Mouse (Mus musculus): Measurements from ENCODE around the gene Prdm2. TPM values are rescaled to one million over a fixed set of nuclear protein-coding genes. Genes with fewer than 3 reads are reported as not detected.

Prdm2 gene
- polyA plus RNA-seq, 1 experiment from 2014 or later = 18.3 TPM

GRCm38 (mm10) chr4:143130441-143130840 is 82.4 kb downstream of the Prdm2 start:
- Histone ChIP-seq H3K27ac (no peak overlapping the region), H3K4me3 (no peak overlapping the region), H3K9me3 (replicated peaks) (no peaks in the 10 kb centered on the region), H3K4me1 (no peaks in the 10 kb centered on the region), H3K27me3 (ENCODE audit: low read depth, poor library complexity, severe bottlenecking) (no peaks in the 10 kb centered on the region), H3K36me3 (peaks cover 92% of the 10 kb centered on the region)
- DNase-seq (ENCODE audit: low spot score) = no peak
- WGBS = 95% methylated on average over 5 of the region's 5 CpGs

GRCm38 (mm10) chr4:143129261-143129760 is 83.5 kb downstream of the Prdm2 start:
- no peak for DNase-seq (ENCODE audit: low spot score)
- H3K27ac ChIP-seq = no peak overlapping the region

DNA sequence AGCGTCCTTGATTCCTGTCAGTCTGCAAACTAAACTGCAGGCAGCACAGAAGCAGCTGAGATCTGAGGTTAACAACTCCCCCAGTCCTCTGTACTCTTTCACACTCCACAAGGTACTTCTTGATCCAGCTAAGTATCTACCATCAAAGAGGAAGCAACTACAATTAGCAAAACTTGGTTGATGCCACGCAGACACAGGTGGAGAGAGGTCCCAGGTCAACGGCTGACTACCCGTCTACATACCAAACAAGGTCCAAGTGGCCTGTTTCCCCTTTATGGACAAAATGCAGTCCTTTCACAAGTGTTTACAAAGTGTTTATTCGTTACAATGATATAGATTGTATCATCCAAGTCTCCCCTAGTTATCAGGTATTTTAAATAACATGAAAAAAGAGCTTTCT is 85.6 kb downstream of the Prdm2 start:
- Histone ChIP-seq H3K4me1 (no peaks in the 10 kb centered on the region), H3K27ac (no peak overlapping the region), H3K9me3 (replicated peaks) (no peaks in the 10 kb centered on the region), H3K4me3 (no peak overlapping the region), H3K27me3 (ENCODE audit: low read depth, poor library complexity, severe bottlenecking) (no peaks in the 10 kb centered on the region), H3K36me3 (peaks cover 80% of the 10 kb centered on the region)
- no peak for DNase-seq (ENCODE audit: low spot score)
- 91% methylated on average over 5 of the region's 5 CpGs for WGBS

More at GRCm38 (mm10) chr4:143129261-143129760, 83.5 kb downstream of the Prdm2 start:
- H3K27me3 ChIP-seq (ENCODE audit: low read depth, poor library complexity, severe bottlenecking) = no peaks in the 10 kb centered on the region
- 89% methylated on average over 4 of the region's 4 CpGs for WGBS
- H3K4me1 ChIP-seq = no peaks in the 10 kb centered on the region
- peaks cover 91% of the 10 kb centered on the region for H3K36me3 ChIP-seq
- H3K4me3 ChIP-seq = no peak overlapping the region
- no peaks in the 10 kb centered on the region for H3K9me3 ChIP-seq (replicated peaks)

- 96% methylated on average over 14 of the region's 14 CpGs for WGBS
- Histone ChIP-seq H3K9me3 (replicated peaks) (no peaks in the 10 kb centered on the region), H3K36me3 (peaks cover 73% of the 10 kb centered on the region)
Measured at GRCm38 (mm10) chr4:143126476-143126875, 86.3 kb downstream of the Prdm2 start.

GRCm38 (mm10) chr4:143125290-143125689 is 87.5 kb downstream of the Prdm2 start:
- 94% methylated on average over 6 of the region's 6 CpGs for WGBS
- H3K27ac ChIP-seq = no peak overlapping the region
- H3K27me3 ChIP-seq (ENCODE audit: low read depth, poor library complexity, severe bottlenecking) = no peaks in the 10 kb centered on the region
- DNase-seq (ENCODE audit: low spot score) = no peak
- H3K4me3 ChIP-seq = no peak overlapping the region
- H3K9me3 ChIP-seq (replicated peaks) = no peaks in the 10 kb centered on the region
- no peaks in the 10 kb centered on the region for H3K4me1 ChIP-seq
- H3K36me3 ChIP-seq = peaks cover 61% of the 10 kb centered on the region

More at GRCm38 (mm10) chr4:143126476-143126875, 86.3 kb downstream of the Prdm2 start:
- Histone ChIP-seq H3K27ac (no peak overlapping the region), H3K4me1 (no peaks in the 10 kb centered on the region), H3K4me3 (no peak overlapping the region), H3K27me3 (ENCODE audit: low read depth, poor library complexity, severe bottlenecking) (no peaks in the 10 kb centered on the region)
- no peak for DNase-seq (ENCODE audit: low spot score)

GRCm38 (mm10) chr4:143123043-143123442 is 89.8 kb downstream of the Prdm2 start:
- H3K9me3 ChIP-seq (replicated peaks) = no peaks in the 10 kb centered on the region
- H3K4me3 ChIP-seq = no peak overlapping the region
- no peak overlapping the region for H3K27ac ChIP-seq
- H3K27me3 ChIP-seq (ENCODE audit: low read depth, poor library complexity, severe bottlenecking) = no peaks in the 10 kb centered on the region
- no peaks in the 10 kb centered on the region for H3K4me1 ChIP-seq
- peaks cover 39% of the 10 kb centered on the region for H3K36me3 ChIP-seq
- DNase-seq (ENCODE audit: low spot score) = no peak
- 86% methylated on average over 10 of the region's 10 CpGs for whole genome bisulfite sequencing

- H3K36me3 ChIP-seq = peaks cover 42% of the 10 kb centered on the region
- H3K27me3 ChIP-seq (ENCODE audit: low read depth, poor library complexity, severe bottlenecking) = no peaks in the 10 kb centered on the region
- H3K9me3 ChIP-seq (replicated peaks) = no peaks in the 10 kb centered on the region
- H3K27ac ChIP-seq = no peak overlapping the region
- DNase-seq (ENCODE audit: low spot score) = no peak
- H3K4me3 ChIP-seq = no peak overlapping the region
- 86% methylated on average over 3 of the region's 3 CpGs for WGBS
- H3K4me1 ChIP-seq = no peaks in the 10 kb centered on the region
Measured at GRCm38 (mm10) chr4:143121174-143121573, 91.6 kb downstream of the Prdm2 start.

GRCm38 (mm10) chr4:143120008-143120407 is 92.8 kb downstream of the Prdm2 start:
- Histone ChIP-seq H3K27ac (no peak overlapping the region), H3K36me3 (peaks cover 33% of the 10 kb centered on the region), H3K9me3 (replicated peaks) (no peaks in the 10 kb centered on the region), H3K27me3 (ENCODE audit: low read depth, poor library complexity, severe bottlenecking) (no peaks in the 10 kb centered on the region), H3K4me3 (no peak overlapping the region), H3K4me1 (peaks cover 2% of the 10 kb centered on the region; the same call in 1 of the 2 replicates)
- no peak for DNase-seq (ENCODE audit: low spot score)
- WGBS = 92% methylated on average over 8 of the region's 8 CpGs

GRCm38 (mm10) chr4:143118843-143119242 is 94.0 kb downstream of the Prdm2 start:
- peaks cover 9% of the 10 kb centered on the region for H3K4me1 ChIP-seq
- H3K9me3 ChIP-seq (replicated peaks) = no peaks in the 10 kb centered on the region
- H3K27me3 ChIP-seq (ENCODE audit: low read depth, poor library complexity, severe bottlenecking) = no peaks in the 10 kb centered on the region
- peaks cover 23% of the 10 kb centered on the region for H3K36me3 ChIP-seq
- 78% methylated on average over 4 of the region's 4 CpGs for WGBS
- no peak overlapping the region for H3K27ac ChIP-seq
- no peak for DNase-seq (ENCODE audit: low spot score)
- no peak overlapping the region for H3K4me3 ChIP-seq

GRCm38 (mm10) chr4:143115851-143116250 is 96.9 kb downstream of the Prdm2 start:
- Histone ChIP-seq H3K27me3 (ENCODE audit: low read depth, poor library complexity, severe bottlenecking) (no peaks in the 10 kb centered on the region), H3K27ac (no peak overlapping the region)
- WGBS = 82% methylated on average over 12 of the region's 12 CpGs

DNA sequence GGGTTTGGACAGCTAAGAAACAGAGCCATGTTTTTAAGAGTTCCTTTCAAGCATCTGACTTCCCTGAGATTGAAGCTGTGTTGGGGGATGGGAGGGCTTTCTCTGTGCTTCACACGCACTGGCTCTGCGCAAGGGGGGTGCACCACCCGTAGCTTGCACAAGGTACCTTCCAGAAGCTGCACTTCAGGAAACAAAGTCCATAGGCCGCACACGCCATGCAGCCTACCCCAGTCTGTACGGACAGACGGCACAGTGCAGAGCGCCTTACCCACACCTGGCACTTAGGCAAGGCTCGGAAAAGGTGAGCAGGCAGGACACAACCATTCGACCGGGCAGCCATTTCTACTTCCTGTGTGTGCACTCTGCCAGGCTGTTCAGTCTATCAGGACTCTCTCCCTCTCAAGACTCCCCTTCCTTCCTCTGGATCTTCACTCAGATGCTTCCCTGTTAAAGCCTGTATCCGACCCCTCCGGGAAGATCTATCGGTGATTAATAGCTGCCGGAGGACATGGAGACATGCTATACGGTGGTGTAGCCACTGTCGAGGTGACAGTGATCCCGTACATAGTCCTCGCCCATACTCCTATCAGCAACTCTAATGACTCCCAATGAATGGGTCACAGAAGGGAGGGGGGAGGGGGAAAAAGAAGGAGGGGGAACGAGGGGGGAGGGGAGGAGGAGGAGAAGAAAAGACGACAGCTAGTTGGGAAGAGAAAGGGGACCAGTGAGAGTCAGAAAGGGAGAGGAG is 98.4 kb downstream of the Prdm2 start:
- no peaks in the 10 kb centered on the region for H3K9me3 ChIP-seq (replicated peaks)
- H3K27ac ChIP-seq = no peak overlapping the region
- H3K36me3 ChIP-seq = peaks cover 44% of the 10 kb centered on the region
- 78% methylated on average over 21 of the region's 21 CpGs for WGBS
- DNase-seq (ENCODE audit: low spot score) = no peak
- H3K4me1 ChIP-seq = peaks cover 21% of the 10 kb centered on the region
- H3K27me3 ChIP-seq (ENCODE audit: low read depth, poor library complexity, severe bottlenecking) = no peaks in the 10 kb centered on the region
- H3K4me3 ChIP-seq = no peak overlapping the region

More at GRCm38 (mm10) chr4:143115851-143116250, 96.9 kb downstream of the Prdm2 start:
- Histone ChIP-seq H3K36me3 (peaks cover 30% of the 10 kb centered on the region), H3K9me3 (replicated peaks) (no peaks in the 10 kb centered on the region), H3K4me3 (no peak overlapping the region), H3K4me1 (peaks cover 14% of the 10 kb centered on the region)
- DNase-seq (ENCODE audit: low spot score) = no peak

GRCm38 (mm10) chr4:143112985-143113384 is 99.8 kb downstream of the Prdm2 start:
- peak; percentile 73 for DNase-seq (ENCODE audit: low spot score)
- no peak overlapping the region for H3K27ac ChIP-seq
- peaks cover 36% of the 10 kb centered on the region for H3K4me1 ChIP-seq
- peaks cover 54% of the 10 kb centered on the region for H3K36me3 ChIP-seq
- no peaks in the 10 kb centered on the region for H3K9me3 ChIP-seq (replicated peaks)
- no peaks in the 10 kb centered on the region for H3K27me3 ChIP-seq (ENCODE audit: low read depth, poor library complexity, severe bottlenecking)
- 40% methylated on average over 6 of the region's 6 CpGs for WGBS
- no peak overlapping the region for H3K4me3 ChIP-seq

- Histone ChIP-seq H3K27me3 (ENCODE audit: low read depth, poor library complexity, severe bottlenecking) (no peaks in the 10 kb centered on the region), H3K4me1 (peaks cover 41% of the 10 kb centered on the region), H3K4me3 (no peak overlapping the region), H3K27ac (no peak overlapping the region), H3K36me3 (peaks cover 53% of the 10 kb centered on the region), H3K9me3 (replicated peaks) (no peaks in the 10 kb centered on the region)
- DNase-seq (ENCODE audit: low spot score) = no peak
- WGBS = 87% methylated on average over 2 of the region's 2 CpGs
Measured at GRCm38 (mm10) chr4:143112439-143112838, 100.4 kb downstream of the Prdm2 start.

Data from limb, embryonic 10.5 days (tissue).